Comparison of ENCODE assay signal across 10 mouse cellular contexts in the genomic region with DNA sequence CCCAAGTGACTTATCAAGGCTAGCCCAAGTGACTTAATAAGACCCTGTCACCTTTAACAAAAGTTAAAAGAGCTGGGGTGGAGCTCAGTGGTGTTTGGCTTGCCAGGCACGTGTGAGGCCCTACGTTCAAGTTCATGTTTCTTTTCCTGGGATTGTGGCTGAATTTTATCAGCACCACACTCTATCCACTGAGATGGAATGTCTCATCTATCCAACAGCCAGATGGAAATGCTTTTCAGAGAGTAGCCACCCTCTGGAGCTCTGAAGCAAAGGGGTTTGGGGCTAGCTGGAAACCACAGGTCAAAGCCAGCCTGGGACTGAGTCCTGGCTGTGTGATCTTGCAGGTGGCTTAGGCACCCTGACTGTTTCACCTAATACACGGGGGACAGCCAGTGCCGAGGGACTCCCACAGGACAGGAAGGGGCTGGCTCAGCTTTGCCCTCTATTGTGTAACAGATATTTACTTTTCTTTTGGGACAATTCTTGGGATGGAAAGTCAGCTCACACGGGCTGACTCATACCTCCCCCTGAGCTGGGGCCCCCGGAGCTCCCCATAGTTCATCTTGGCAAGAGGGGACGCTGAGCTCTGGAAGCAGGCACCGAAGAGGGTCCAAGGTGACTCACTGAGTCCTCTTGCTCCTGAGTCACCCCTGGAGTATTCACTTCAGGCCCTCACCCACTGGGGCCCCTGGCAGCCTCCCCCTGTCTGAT. TPM values are rescaled to one million over a fixed set of nuclear protein-coding genes. Genes with fewer than 3 reads are reported as not detected.
DNase-seq lines count a peak whose midpoint lies in the region; ATAC-seq and TF ChIP-seq lines count a peak whose summit lies in the region.
"Had no signal": no experiment of that assay in that cellular context is flagged by ENCODE, and none has a peak within 500 bp of the region (broad histone marks: within the 10 kb centered on the region; RNA-seq: fewer than 3 reads in every experiment).

No protein-coding gene starts in this region.

- 66% methylated on average over 8 of the region's 8 CpGs for WGBS in kidney, postnatal 0 days
- WGBS in heart, postnatal 0 days: 37% methylated on average over 8 of the region's 8 CpGs
- 60% methylated on average over 8 of the region's 8 CpGs for WGBS in stomach, embryonic 14.5 days
- WGBS in midbrain, postnatal 0 days: 69% methylated on average over 8 of the region's 8 CpGs

- TF ChIP-seq CTCF in kidney, postnatal 0 days (IDR thresholded peaks at IDR 0.05; ENCODE audit: low read depth): no peak
- TF ChIP-seq CTCF in heart, postnatal 0 days (IDR thresholded peaks at IDR 0.05; ENCODE audit: low read depth): no peak
- TF ChIP-seq CTCF in midbrain, postnatal 0 days (IDR thresholded peaks at IDR 0.05): no peak

- no peak for ATAC-seq in kidney, postnatal 0 days (replicated peaks; ENCODE audit: low FRiP score, low read depth)
- no peak for ATAC-seq in heart, postnatal 0 days (ENCODE audit: insufficient read depth, low read depth)
- peak; percentile 5; the same call in 1 of the 2 replicates for ATAC-seq in stomach, embryonic 14.5 days (ENCODE audit: insufficient number of reproducible peaks, insufficient read depth, low FRiP score, low read depth)
- ATAC-seq in granulocyte monocyte progenitor cell, adult 5-6 weeks (replicated peaks; ENCODE audit: poor library complexity, severe bottlenecking): no peak
- ATAC-seq in midbrain, postnatal 0 days (ENCODE audit: low FRiP score): no peak
- ATAC-seq: forebrain, postnatal 0 days had no signal

- no peak overlapping the region for H3K4me3 ChIP-seq in kidney, postnatal 0 days (replicated peaks; ENCODE audit: low read depth, low read length)
- no peak overlapping the region for H3K4me3 ChIP-seq in heart, postnatal 0 days (ENCODE audit: low read depth, low read length)
- H3K4me3 ChIP-seq in stomach, embryonic 14.5 days (ENCODE audit: low read depth, low read length): no peak overlapping the region
- no peak overlapping the region for H3K4me3 ChIP-seq in midbrain, postnatal 0 days (ENCODE audit: low read depth, low read length)
- H3K4me3 ChIP-seq: liver, embryonic 15.5 days had no signal

- H3K4me2 ChIP-seq in kidney, postnatal 0 days (ENCODE audit: low read length): no peak overlapping the region
- H3K4me2 ChIP-seq in heart, postnatal 0 days (ENCODE audit: low read depth, low read length): no peak overlapping the region
- no peak overlapping the region for H3K4me2 ChIP-seq in stomach, embryonic 14.5 days (replicated peaks; ENCODE audit: low read depth, low read length)
- no peak overlapping the region for H3K4me2 ChIP-seq in midbrain, postnatal 0 days (ENCODE audit: low read depth, low read length, poor library complexity, severe bottlenecking)
- H3K4me2 ChIP-seq: liver, embryonic 15.5 days had no signal

- TF ChIP-seq EP300 in heart, postnatal 0 days (IDR thresholded peaks at IDR 0.05; ENCODE audit: low read depth): no peak

- H3K4me1 ChIP-seq in kidney, postnatal 0 days (replicated peaks; ENCODE audit: insufficient read depth, low read length): no peaks in the 10 kb centered on the region
- H3K4me1 ChIP-seq in heart, postnatal 0 days (ENCODE audit: control insufficient read depth, insufficient read depth): peaks cover 40% of the 10 kb centered on the region
- H3K4me1 ChIP-seq in stomach, embryonic 14.5 days (ENCODE audit: control insufficient read depth, insufficient read depth, low read length): no peaks in the 10 kb centered on the region; the same call in 1 of the 2 replicates
- no peaks in the 10 kb centered on the region for H3K4me1 ChIP-seq in midbrain, postnatal 0 days (ENCODE audit: insufficient read depth, low read length)

- H3K36me3 ChIP-seq in kidney, postnatal 0 days (ENCODE audit: insufficient read depth, low read length): no peaks in the 10 kb centered on the region
- no peaks in the 10 kb centered on the region for H3K36me3 ChIP-seq in heart, postnatal 0 days (replicated peaks; ENCODE audit: control insufficient read depth, insufficient read depth, low read length)
- H3K36me3 ChIP-seq in stomach, embryonic 14.5 days (ENCODE audit: control insufficient read depth, insufficient read depth, low read length): no peaks in the 10 kb centered on the region
- no peaks in the 10 kb centered on the region for H3K36me3 ChIP-seq in midbrain, postnatal 0 days (ENCODE audit: insufficient read depth, low read length)
- H3K36me3 ChIP-seq: liver, embryonic 15.5 days had no signal

- peaks cover 18% of the 10 kb centered on the region; the same call in 1 of the 2 replicates for H3K27me3 ChIP-seq in kidney, postnatal 0 days (ENCODE audit: insufficient read depth, low read length)
- H3K27me3 ChIP-seq in heart, postnatal 0 days (ENCODE audit: control insufficient read depth, insufficient read depth, low read length): peaks cover 29% of the 10 kb centered on the region
- peaks cover 25% of the 10 kb centered on the region for H3K27me3 ChIP-seq in stomach, embryonic 14.5 days (ENCODE audit: control insufficient read depth, insufficient read depth, low read length)
- peaks cover 36% of the 10 kb centered on the region for H3K27me3 ChIP-seq in midbrain, postnatal 0 days (ENCODE audit: insufficient read depth, low read length)

- H3K9ac ChIP-seq in kidney, postnatal 0 days (ENCODE audit: low read depth, low read length): no peak overlapping the region
- H3K9ac ChIP-seq in heart, postnatal 0 days (replicated peaks; ENCODE audit: low read depth, low read length): no peak overlapping the region
- no peak overlapping the region for H3K9ac ChIP-seq in stomach, embryonic 14.5 days (replicated peaks; ENCODE audit: low read depth, low read length)
- no peak overlapping the region for H3K9ac ChIP-seq in midbrain, postnatal 0 days (replicated peaks; ENCODE audit: low read length, poor library complexity, severe bottlenecking)
- H3K9ac ChIP-seq: forebrain, postnatal 0 days; liver, embryonic 15.5 days had no signal

- H3K9me3 ChIP-seq in kidney, postnatal 0 days (replicated peaks; ENCODE audit: low read length): no peaks in the 10 kb centered on the region
- H3K9me3 ChIP-seq in heart, postnatal 0 days (replicated peaks; ENCODE audit: control insufficient read depth, low read length): no peaks in the 10 kb centered on the region
- no peaks in the 10 kb centered on the region for H3K9me3 ChIP-seq in stomach, embryonic 14.5 days (ENCODE audit: control insufficient read depth, low read depth, low read length)
- H3K9me3 ChIP-seq in midbrain, postnatal 0 days (ENCODE audit: low read length): no peaks in the 10 kb centered on the region
- H3K9me3 ChIP-seq: liver, embryonic 15.5 days had no signal

- peak overlapping the region; percentile 19; the same call in 1 of the 2 replicates for H3K27ac ChIP-seq in kidney, postnatal 0 days
- peak overlapping the region; percentile 21; the same call in 1 of the 2 replicates for H3K27ac ChIP-seq in heart, postnatal 0 days (ENCODE audit: low read depth)
- H3K27ac ChIP-seq in stomach, embryonic 14.5 days (ENCODE audit: low read length): peak overlapping the region; percentile 88
- H3K27ac ChIP-seq in midbrain, postnatal 0 days (ENCODE audit: low read depth, low read length): no peak overlapping the region
- H3K27ac ChIP-seq: liver, embryonic 15.5 days had no signal

- no peak for DNase-seq in kidney, postnatal 0 days (ENCODE audit: low spot score)
- DNase-seq in kidney, adult 9 months: no peak
- peak; percentile 36 for DNase-seq in adrenal gland, postnatal 14 days
- DNase-seq in heart, postnatal 0 days (ENCODE audit: low spot score): no peak
- DNase-seq in spleen, adult 18-20 months: no peak
- DNase-seq in midbrain, postnatal 0 days (ENCODE audit: low spot score): no peak
- DNase-seq: forebrain, postnatal 0 days had no signal

RNA-seq across cellular contexts. Expression of a gene that starts 3.5 kb away (rescaled TPM):
- polyA plus RNA-seq in kidney, postnatal 0 days (2015; fragmentation: Nextera tagmentation; extraction: Ambion mirVana): 2.8 TPM in 2 replicates
- total RNA-seq in adrenal gland, postnatal 14 days (2021): 2.7 TPM in 2 replicates
- 1.9 and 2.4 TPM in 2 replicates for total RNA-seq in heart, postnatal 0 days (2014; rRNA removed; ENCODE audit: low replicate concordance)
- 0.85 and 1.00 TPM in 2 replicates for polyA plus RNA-seq in heart, postnatal 0 days (2015; fragmentation: Nextera tagmentation; extraction: Ambion mirVana)
- polyA plus RNA-seq in stomach, embryonic 14.5 days (2014; fragmentation: Nextera tagmentation; extraction: Ambion mirVana): 12.7 and 15.6 TPM in 2 replicates
- total RNA-seq in granulocyte monocyte progenitor cell, adult 5-6 weeks (2014; fragmentation: Nextera tagmentation): not detected in 2 replicates
- not detected in 2 replicates for total RNA-seq in granulocyte monocyte progenitor cell, adult 5-6 weeks (2017)
- total RNA-seq in midbrain, postnatal 0 days (2014; rRNA removed): 0.14 and 0.88 TPM in 2 replicates
- polyA plus RNA-seq in midbrain, postnatal 0 days (2015; fragmentation: Nextera tagmentation; extraction: Ambion mirVana): 0.09 and 0.10 TPM in 2 replicates

RNA-seq across cellular contexts. Expression of a gene that starts 11.2 kb away (rescaled TPM):
- not detected in 2 replicates for polyA plus RNA-seq in kidney, postnatal 0 days (2015; fragmentation: Nextera tagmentation; extraction: Ambion mirVana)
- total RNA-seq in adrenal gland, postnatal 14 days (2021): 0.07 and 0.19 TPM in 2 replicates
- total RNA-seq in heart, postnatal 0 days (2014; rRNA removed; ENCODE audit: low replicate concordance): not detected in 2 replicates
- not detected in 2 replicates for polyA plus RNA-seq in heart, postnatal 0 days (2015; fragmentation: Nextera tagmentation; extraction: Ambion mirVana)
- polyA plus RNA-seq in stomach, embryonic 14.5 days (2014; fragmentation: Nextera tagmentation; extraction: Ambion mirVana): 0.06 and 0.13 TPM in 2 replicates
- total RNA-seq in granulocyte monocyte progenitor cell, adult 5-6 weeks (2014; fragmentation: Nextera tagmentation): not detected in 2 replicates
- total RNA-seq in granulocyte monocyte progenitor cell, adult 5-6 weeks (2017): not detected in 2 replicates
- total RNA-seq in midbrain, postnatal 0 days (2014; rRNA removed): 0.76 and 1.6 TPM in 2 replicates
- 0.09 and 0.14 TPM in 2 replicates for polyA plus RNA-seq in midbrain, postnatal 0 days (2015; fragmentation: Nextera tagmentation; extraction: Ambion mirVana)
- polyA plus RNA-seq: liver, embryonic 15.5 days had no signal
